Mouse (Mus musculus): ENCODE data around the gene Adam15. TPM values are rescaled to one million over a fixed set of nuclear protein-coding genes. Genes with fewer than 3 reads are reported as not detected.

The Adam15 gene
- total RNA-seq, 2 experiments from 2014 or later, result 122 to 127 TPM

- Histone ChIP-seq H3K27ac (peak within 1 kb of the TSS; percentile 83), H3K4me3 (peak within 1 kb of the TSS; percentile 66)
- no peak for TF ChIP-seq CTCF (conservative IDR thresholded peaks at IDR 0.05)
- no peak for DNase-seq (ENCODE audit: low spot score in 2 of 2)
Measured at GRCm38 (mm10) chr3:89337721-89338578, 11.8 kb downstream of the Adam15 start, which contains the start of gene Efna4. Efna4 (minus strand) TSS chr3:89338028.

GRCm38 (mm10) chr3:89337062-89337720, 12.6 kb downstream of the Adam15 start:
- DNase-seq (ENCODE audit: low spot score in 2 of 2), result peak in 1 of 2 experiments; percentile 54
- Histone ChIP-seq H3K27ac (peak overlapping the region; percentile 83), H3K4me3 (peak overlapping the region; percentile 66)
- TF ChIP-seq CTCF (conservative IDR thresholded peaks at IDR 0.05), result no peak

GRCm38 (mm10) chr3:89336529-89336928, 13.3 kb downstream of the Adam15 start:
- no peak for TF ChIP-seq CTCF (conservative IDR thresholded peaks at IDR 0.05)
- H3K4me3 ChIP-seq, result no peak overlapping the region
- no peak for DNase-seq (ENCODE audit: low spot score in 2 of 2)
- peak overlapping the region; percentile 83 for H3K27ac ChIP-seq

- no peak overlapping the region for H3K4me3 ChIP-seq
- TF ChIP-seq CTCF (conservative IDR thresholded peaks at IDR 0.05), result no peak
Measured at GRCm38 (mm10) chr3:89333053-89333452, 16.7 kb downstream of the Adam15 start.

GRCm38 (mm10) chr3:89332476-89332875, 17.3 kb downstream of the Adam15 start:
- Histone ChIP-seq H3K4me3 (no peak overlapping the region), H3K27ac (no peak overlapping the region)
- DNase-seq (ENCODE audit: low spot score in 2 of 2), result no peak
- TF ChIP-seq CTCF (conservative IDR thresholded peaks at IDR 0.05), result no peak

More at GRCm38 (mm10) chr3:89333053-89333452, 16.7 kb downstream of the Adam15 start:
- DNase-seq (ENCODE audit: low spot score in 2 of 2), result no peak
- H3K27ac ChIP-seq, result no peak overlapping the region

GRCm38 (mm10) chr3:89332013-89332412, 17.8 kb downstream of the Adam15 start:
- Histone ChIP-seq H3K27ac (no peak overlapping the region), H3K4me3 (no peak overlapping the region)
- TF ChIP-seq CTCF (conservative IDR thresholded peaks at IDR 0.05), result no peak
- no peak for DNase-seq (ENCODE audit: low spot score in 2 of 2)

- TF ChIP-seq CTCF (conservative IDR thresholded peaks at IDR 0.05), result no peak
- no peak for DNase-seq (ENCODE audit: low spot score in 2 of 2)
Measured at GRCm38 (mm10) chr3:89331561-89331960, 18.2 kb downstream of the Adam15 start.

GRCm38 (mm10) chr3:89330948-89331347, 18.8 kb downstream of the Adam15 start:
- no peak for TF ChIP-seq CTCF (conservative IDR thresholded peaks at IDR 0.05)
- Histone ChIP-seq H3K27ac (no peak overlapping the region), H3K4me3 (no peak overlapping the region)
- DNase-seq (ENCODE audit: low spot score in 2 of 2), result no peak

More at GRCm38 (mm10) chr3:89331561-89331960, 18.2 kb downstream of the Adam15 start:
- no peak overlapping the region for H3K4me3 ChIP-seq
- H3K27ac ChIP-seq, result no peak overlapping the region

GRCm38 (mm10) chr3:89330346-89330745, 19.4 kb downstream of the Adam15 start:
- no peak for TF ChIP-seq CTCF (conservative IDR thresholded peaks at IDR 0.05)
- H3K27ac ChIP-seq, result no peak overlapping the region
- no peak overlapping the region for H3K4me3 ChIP-seq
- no peak for DNase-seq (ENCODE audit: low spot score in 2 of 2)

- no peak for DNase-seq (ENCODE audit: low spot score in 2 of 2)
- Histone ChIP-seq H3K4me3 (no peak overlapping the region), H3K27ac (no peak overlapping the region)
- no peak for TF ChIP-seq CTCF (conservative IDR thresholded peaks at IDR 0.05)
Measured at GRCm38 (mm10) chr3:89328623-89329022, 21.2 kb downstream of the Adam15 start.

- no peak for TF ChIP-seq CTCF (conservative IDR thresholded peaks at IDR 0.05)
- Histone ChIP-seq H3K27ac (no peak overlapping the region), H3K4me3 (no peak overlapping the region)
- DNase-seq (ENCODE audit: low spot score in 2 of 2), result no peak
Measured at GRCm38 (mm10) chr3:89327371-89327870, 22.4 kb downstream of the Adam15 start.

GRCm38 (mm10) chr3:89325882-89326281, 23.9 kb downstream of the Adam15 start:
- Histone ChIP-seq H3K27ac (no peak overlapping the region), H3K4me3 (no peak overlapping the region)
- TF ChIP-seq CTCF (conservative IDR thresholded peaks at IDR 0.05), result no peak
- DNase-seq (ENCODE audit: low spot score in 2 of 2), result no peak

GRCm38 (mm10) chr3:89322514-89323165, 27.2 kb downstream of the Adam15 start, which contains the start of gene Efna3:
Efna3 (minus strand) TSS chr3:89322965.
- peak; percentile 87 to 89 for DNase-seq (ENCODE audit: low spot score in 2 of 2)
- TF ChIP-seq CTCF (conservative IDR thresholded peaks at IDR 0.05), result no peak
- Histone ChIP-seq H3K4me3 (peak within 1 kb of the TSS; percentile 83), H3K27ac (peak within 1 kb of the TSS; percentile 93)

Data from layer of hippocampus, adult 2 months (tissue).